Mouse (Mus musculus) CD4-positive naive resting alpha-beta T cell, adult 76 days (primary cell): ENCODE data around the gene Gad1. TPM values are rescaled to one million over a fixed set of nuclear protein-coding genes. Genes with fewer than 3 reads are reported as not detected.

ENCODE experiments used
- total RNA-seq: library from RNA; stranded (reverse); gene quantifications from one replicate; pipeline ENCODE4 v1.2.4, GENCODE M21; 2023

Gad1 gene
- total RNA-seq: 0.50 TPM

DNA sequence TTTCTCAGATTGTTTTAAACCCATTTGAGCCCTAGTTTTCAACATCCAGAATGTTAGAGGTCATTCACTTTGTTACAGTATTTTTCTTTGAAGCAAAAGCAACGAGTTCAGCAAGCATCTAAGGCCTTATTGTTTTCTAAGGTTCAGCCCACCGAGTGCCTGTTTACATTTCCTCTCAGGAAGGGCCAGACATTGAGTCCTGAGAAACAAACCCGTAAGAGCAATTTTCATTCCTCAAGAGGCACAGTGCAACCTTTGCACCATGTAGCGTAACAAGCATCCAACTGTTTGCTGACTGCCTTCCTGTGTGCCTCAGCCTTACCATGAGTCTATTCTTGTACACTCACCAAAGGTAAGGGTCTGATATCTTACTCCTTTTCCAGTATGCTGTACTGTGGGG is at the start of gene Gad1:
Gad1 (plus strand) TSS at position 301 of the 400 bp plus-strand sequence.

DNA sequence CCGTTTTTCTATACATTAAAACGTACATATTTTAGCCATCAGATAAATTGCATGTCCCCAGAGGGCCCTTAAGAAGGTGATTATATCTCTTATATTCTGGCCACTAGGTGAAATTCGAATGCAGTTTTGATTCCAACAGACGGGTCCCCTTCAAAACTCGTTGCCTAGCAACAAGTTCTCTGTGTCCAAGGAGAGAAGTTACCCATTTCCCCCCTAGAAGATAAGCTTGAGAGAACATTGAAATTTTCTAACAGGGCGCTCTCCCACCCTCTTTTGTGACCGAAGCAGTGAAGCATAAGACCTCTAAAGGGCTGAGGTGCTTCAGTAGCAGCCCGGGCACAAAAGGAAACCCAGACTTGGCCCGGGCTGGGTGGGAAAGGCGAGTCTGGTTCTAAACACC is 44.4 kb upstream of the Gad1 start, which contains the start of gene Erich2:
Erich2 (plus strand) TSS at position 324 of the 400 bp plus-strand sequence.

Other genes with a start within 250 kb of the Gad1 start
- not detected for gene Sp5, start 78.1 kb upstream of the Gad1 start, total RNA-seq
- gene Erich2, start 44.3 kb upstream of the Gad1 start, total RNA-seq: not detected
- gene Gorasp2, start 108.5 kb downstream of the Gad1 start, total RNA-seq: 85.4 TPM
- not detected for gene Gm26558, start 109.0 kb downstream of the Gad1 start, total RNA-seq